Mouse (Mus musculus) forebrain, embryonic 16.5 days (tissue): Measurements from ENCODE around the gene Sgpp1. TPM values are rescaled to one million over a fixed set of nuclear protein-coding genes. Genes with fewer than 3 reads are reported as not detected.

Source experiments
- ATAC-seq: fragments of 200-750 bp; cut with Nextera tagmentation; 2 replicates; pipeline ENCODE4 v1.8.0; 2017; ENCODE audit warnings: mild to moderate bottlenecking, moderate library complexity
- H3K27ac ChIP-seq: fragments of 300-500 bp; sonication (generic); 2 replicates; pipeline ENCODE4 v1.5.1; 2014; ENCODE audit warnings: low read length, control low read depth
- H3K27me3 ChIP-seq: fragments of 300-500 bp; sonication (generic); replicated peaks from 2 replicates; pipeline ENCODE4 v1.6.1; 2014; ENCODE audit warnings: low read length; ENCODE audit not compliant: control insufficient read depth, insufficient read depth
- H3K36me3 ChIP-seq: fragments of 300-500 bp; sonication (generic); 2 replicates; pipeline ENCODE4 v1.6.1; 2014; ENCODE audit not compliant: control insufficient read depth, insufficient read depth
- H3K4me1 ChIP-seq: fragments of 300-500 bp; sonication (generic); replicated peaks from 2 replicates; pipeline ENCODE4 v1.6.1; 2014; ENCODE audit warnings: low read length; ENCODE audit not compliant: control insufficient read depth, insufficient read depth
- H3K4me2 ChIP-seq: fragments of 300-500 bp; sonication (generic); 2 replicates; pipeline ENCODE4 v1.6.1; 2014; ENCODE audit warnings: mild to moderate bottlenecking, low read length, control low read depth
- H3K4me3 ChIP-seq: fragments of 300-500 bp; sonication (generic); replicated peaks from 2 replicates; pipeline ENCODE4 v1.5.1; 2014; ENCODE audit warnings: mild to moderate bottlenecking, low read length, control low read depth
- H3K9ac ChIP-seq: fragments of 300-500 bp; sonication (generic); replicated peaks from 2 replicates; pipeline ENCODE4 v1.6.1; 2014; ENCODE audit warnings: low read depth, low read length, control low read depth
- H3K9me3 ChIP-seq: fragments of 300-500 bp; sonication (generic); 2 replicates; pipeline ENCODE4 v1.6.1; 2016; ENCODE audit warnings: low read length; ENCODE audit not compliant: control insufficient read depth
- WGBS: fragments of 180-500 bp; shearing (Covaris S2); extraction: QIAGEN DNeasy Blood & Tissue Kit; methylation state at CpG from one replicate; pipeline ENCODE4 v1.1.7; 2014; 5-methylcytosine and 5-hydroxymethylcytosine counted together
- polyA plus RNA-seq: library from polyadenylated mRNA; unstranded; fragments of >200 nt; fragmentation: Nextera tagmentation; extraction: Ambion mirVana; gene quantifications from 2 replicates; pipeline ENCODE4 v1.2.1, GENCODE M21; 2015

The Sgpp1 gene
- polyA plus RNA-seq, 1 experiment from 2014 or later = 14.2 TPM

- H3K27ac ChIP-seq = no peak overlapping the region
- no peaks in the 10 kb centered on the region for H3K4me1 ChIP-seq
- H3K4me2 ChIP-seq = no peak overlapping the region
- no peak overlapping the region for H3K9ac ChIP-seq
- WGBS = 82% methylated on average over 2 of the region's 2 CpGs
- H3K4me3 ChIP-seq = no peak overlapping the region
- H3K9me3 ChIP-seq = no peaks in the 10 kb centered on the region
- ATAC-seq = no peak
- H3K36me3 ChIP-seq = no peaks in the 10 kb centered on the region
- H3K27me3 ChIP-seq = no peaks in the 10 kb centered on the region
These were observed 52.7 kb downstream of the Sgpp1 start for GRCm38 (mm10) chr12:75682842-75683241.

- Histone ChIP-seq H3K9ac (no peak overlapping the region), H3K27me3 (no peaks in the 10 kb centered on the region), H3K9me3 (no peaks in the 10 kb centered on the region), H3K36me3 (no peaks in the 10 kb centered on the region), H3K4me2 (no peak overlapping the region), H3K4me3 (no peak overlapping the region), H3K27ac (no peak overlapping the region), H3K4me1 (no peaks in the 10 kb centered on the region)
- WGBS = 81% methylated on average over 4 of the region's 4 CpGs
- no peak for ATAC-seq
These were observed 54.4 kb downstream of the Sgpp1 start for GRCm38 (mm10) chr12:75681101-75681500.

GRCm38 (mm10) chr12:75678393-75678792 is 57.1 kb downstream of the Sgpp1 start:
- 93% methylated on average over 4 of the region's 4 CpGs for WGBS
- no peaks in the 10 kb centered on the region for H3K36me3 ChIP-seq
- ATAC-seq = no peak

GRCm38 (mm10) chr12:75672630-75673029 is 62.9 kb downstream of the Sgpp1 start:
- Histone ChIP-seq H3K4me1 (peaks cover 11% of the 10 kb centered on the region), H3K27me3 (no peaks in the 10 kb centered on the region), H3K4me2 (no peak overlapping the region), H3K4me3 (no peak overlapping the region), H3K27ac (no peak overlapping the region), H3K36me3 (no peaks in the 10 kb centered on the region), H3K9ac (no peak overlapping the region), H3K9me3 (no peaks in the 10 kb centered on the region)
- WGBS = 95% methylated on average over 4 of the region's 4 CpGs
- ATAC-seq = no peak

More at GRCm38 (mm10) chr12:75678393-75678792, 57.1 kb downstream of the Sgpp1 start:
- no peak overlapping the region for H3K4me2 ChIP-seq
- no peaks in the 10 kb centered on the region for H3K27me3 ChIP-seq
- H3K9me3 ChIP-seq = no peaks in the 10 kb centered on the region
- H3K4me1 ChIP-seq = no peaks in the 10 kb centered on the region
- no peak overlapping the region for H3K9ac ChIP-seq
- no peak overlapping the region for H3K27ac ChIP-seq
- no peak overlapping the region for H3K4me3 ChIP-seq

- no peaks in the 10 kb centered on the region for H3K9me3 ChIP-seq
- 94% methylated on average over 3 of the region's 3 CpGs for WGBS
- no peak for ATAC-seq
These were observed 63.7 kb downstream of the Sgpp1 start for GRCm38 (mm10) chr12:75671759-75672315.

GRCm38 (mm10) chr12:75670611-75671010 is 64.9 kb downstream of the Sgpp1 start:
- Histone ChIP-seq H3K4me3 (peak overlapping the region; percentile 62), H3K4me2 (peak overlapping the region; percentile 76), H3K9ac (peak overlapping the region; percentile 45; the same call in 1 of the 2 replicates), H3K27ac (no peak overlapping the region), H3K27me3 (no peaks in the 10 kb centered on the region), H3K4me1 (peaks cover 11% of the 10 kb centered on the region), H3K36me3 (no peaks in the 10 kb centered on the region), H3K9me3 (no peaks in the 10 kb centered on the region)
- 89% methylated on average over 6 of the region's 6 CpGs for WGBS
- ATAC-seq = no peak

More at GRCm38 (mm10) chr12:75671759-75672315, 63.7 kb downstream of the Sgpp1 start:
- no peaks in the 10 kb centered on the region for H3K36me3 ChIP-seq
- no peak overlapping the region for H3K4me2 ChIP-seq
- H3K4me1 ChIP-seq = peaks cover 11% of the 10 kb centered on the region
- no peaks in the 10 kb centered on the region for H3K27me3 ChIP-seq
- no peak overlapping the region for H3K9ac ChIP-seq
- no peak overlapping the region for H3K4me3 ChIP-seq
- H3K27ac ChIP-seq = no peak overlapping the region

- Histone ChIP-seq H3K4me3 (peak within 1 kb of the TSS; percentile 62), H3K36me3 (no peaks in the 10 kb centered on the region), H3K4me2 (peak within 1 kb of the TSS; percentile 79), H3K9ac (peak within 1 kb of the TSS; percentile 63), H3K27me3 (no peaks in the 10 kb centered on the region), H3K4me1 (peaks cover 11% of the 10 kb centered on the region), H3K9me3 (no peaks in the 10 kb centered on the region), H3K27ac (peak within 1 kb of the TSS; percentile 76)
- ATAC-seq = peak; percentile 99
- under 1% methylated on average over 55 of the region's 55 CpGs for WGBS
These were observed 66.0 kb downstream of the Sgpp1 start, which contains the start of gene Wdr89 for GRCm38 (mm10) chr12:75669258-75670106. Gene Wdr89 (minus strand): TSS chr12:75669537.

- Histone ChIP-seq H3K4me3 (peak overlapping the region; percentile 62), H3K36me3 (no peaks in the 10 kb centered on the region), H3K9me3 (no peaks in the 10 kb centered on the region), H3K4me2 (peak overlapping the region; percentile 79), H3K9ac (peak overlapping the region; percentile 63), H3K27me3 (no peaks in the 10 kb centered on the region), H3K27ac (peak overlapping the region; percentile 72), H3K4me1 (peaks cover 11% of the 10 kb centered on the region)
- WGBS = 2% methylated on average over 9 of the region's 9 CpGs
- ATAC-seq = no peak
These were observed 66.6 kb downstream of the Sgpp1 start for GRCm38 (mm10) chr12:75668916-75669257.

GRCm38 (mm10) chr12:75668221-75668620 is 67.3 kb downstream of the Sgpp1 start:
- WGBS = 97% methylated on average over 2 of the region's 2 CpGs
- Histone ChIP-seq H3K4me2 (no peak overlapping the region; the same call in 1 of the 2 replicates), H3K4me3 (no peak overlapping the region), H3K9ac (no peak overlapping the region), H3K4me1 (peaks cover 11% of the 10 kb centered on the region), H3K9me3 (no peaks in the 10 kb centered on the region), H3K27me3 (no peaks in the 10 kb centered on the region), H3K27ac (no peak overlapping the region), H3K36me3 (no peaks in the 10 kb centered on the region)
- no peak for ATAC-seq
